17 mouse cellular contexts compared by ENCODE assay signal in genomic region chr14:77248946-77249345, GRCm38 (mm10).
DNase-seq lines count a peak whose midpoint lies in the region; ATAC-seq and TF ChIP-seq lines count a peak whose summit lies in the region.
"Had no signal": no experiment of that assay in that cellular context is flagged by ENCODE, and none has a peak within 500 bp of the region (broad histone marks: within the 10 kb centered on the region; RNA-seq: fewer than 3 reads in every experiment).

No protein-coding gene starts in this region.

- peaks cover 14% of the 10 kb centered on the region for H3K4me1 ChIP-seq in embryonic facial prominence, embryonic 12.5 days
- H3K4me1 ChIP-seq in limb, embryonic 11.5 days (ENCODE audit: control insufficient read depth, insufficient read depth, low read length): no peaks in the 10 kb centered on the region; the same call in 1 of the 2 replicates

- TF ChIP-seq CTCF in brain, embryonic 14.5 days (IDR thresholded peaks at IDR 0.05; ENCODE audit: borderline replicate concordance, extremely low read depth, insufficient read depth, insufficient read length): no peak

- no peaks in the 10 kb centered on the region for H3K27me3 ChIP-seq in embryonic facial prominence, embryonic 12.5 days
- H3K27me3 ChIP-seq in limb, embryonic 11.5 days (ENCODE audit: control insufficient read depth, insufficient read depth, low read length): no peaks in the 10 kb centered on the region
- H3K27me3 ChIP-seq: neural tube, embryonic 13.5 days had no signal

- H3K4me2 ChIP-seq in embryonic facial prominence, embryonic 12.5 days (replicated peaks): no peak overlapping the region
- no peak overlapping the region for H3K4me2 ChIP-seq in limb, embryonic 11.5 days (ENCODE audit: low read depth, severe bottlenecking)
- H3K4me2 ChIP-seq: neural tube, embryonic 13.5 days had no signal

- 50% methylated on average over 7 of the region's 7 CpGs for WGBS in embryonic facial prominence, embryonic 12.5 days
- 62% methylated on average over 7 of the region's 7 CpGs for whole genome bisulfite sequencing in limb, embryonic 11.5 days

- no peak overlapping the region for H3K9ac ChIP-seq in embryonic facial prominence, embryonic 12.5 days
- H3K9ac ChIP-seq in limb, embryonic 11.5 days (ENCODE audit: low read length): no peak overlapping the region
- H3K9ac ChIP-seq: liver, embryonic 14.5 days; neural tube, embryonic 13.5 days had no signal

- H3K27ac ChIP-seq in embryonic facial prominence, embryonic 12.5 days: 0 out of 2 replicates have a peak overlapping the region, but pooled peaks have one; percentile 7
- H3K27ac ChIP-seq in limb, embryonic 11.5 days (replicated peaks; ENCODE audit: low read depth, low read length): peak overlapping the region; percentile 47; the same call in 1 of the 2 replicates
- H3K27ac ChIP-seq: heart, adult 2 months; liver, embryonic 14.5 days; neural tube, embryonic 13.5 days had no signal

- no peaks in the 10 kb centered on the region for H3K9me3 ChIP-seq in embryonic facial prominence, embryonic 12.5 days
- peaks cover 3% of the 10 kb centered on the region; the same call in 1 of the 2 replicates for H3K9me3 ChIP-seq in limb, embryonic 11.5 days (ENCODE audit: control insufficient read depth, low read length)
- H3K9me3 ChIP-seq: neural tube, embryonic 13.5 days had no signal

- intact Hi-C loops in heart, postnatal 10 days (cut with DNase I): no loop called here

- peak; percentile 52; the same call in 1 of the 2 replicates for ATAC-seq in embryonic facial prominence, embryonic 12.5 days (ENCODE audit: insufficient number of reproducible peaks, insufficient read depth, low FRiP score, low TSS enrichment)
- ATAC-seq in limb, embryonic 11.5 days (ENCODE audit: insufficient number of reproducible peaks, low FRiP score, low TSS enrichment, low read depth): 0 out of 2 replicates have a peak, but pooled peaks have one; percentile 17
- ATAC-seq: inflammation-experienced regulatory T-cells, adult 6 months had no signal

- H3K36me3 ChIP-seq in embryonic facial prominence, embryonic 12.5 days: no peaks in the 10 kb centered on the region
- H3K36me3 ChIP-seq in limb, embryonic 11.5 days (ENCODE audit: control insufficient read depth, insufficient read depth, low read length): no peaks in the 10 kb centered on the region
- H3K36me3 ChIP-seq: neural tube, embryonic 13.5 days had no signal

- no peak overlapping the region for H3K4me3 ChIP-seq in embryonic facial prominence, embryonic 12.5 days
- H3K4me3 ChIP-seq in limb, embryonic 11.5 days (ENCODE audit: low read depth, low read length): no peak overlapping the region
- H3K4me3 ChIP-seq: heart, adult 2 months; neural tube, embryonic 13.5 days had no signal

- DNase-seq in heart, adult 11 months: peak; percentile 4
- no peak for DNase-seq in heart, postnatal 10 days
- DNase-seq in brain, embryonic 14.5 days (ENCODE audit: low read depth): peak; percentile 5
- DNase-seq in limb, embryonic 11.5 days (ENCODE audit: low spot score): peak; percentile 40
- DNase-seq in lung, postnatal 4 days: no peak
- DNase-seq in ovary, postnatal 14 days (ENCODE audit: low spot score): no peak
- DNase-seq: B cell, adult 2 months; gastrocnemius, postnatal 10 days; heart, adult 2 months; kidney, adult 9 months; kidney, postnatal 36 days; midbrain, embryonic 14.5 days; spleen, adult 18-20 months had no signal

- TF ChIP-seq POLR2A in brain, embryonic 14.5 days (IDR thresholded peaks at IDR 0.05; ENCODE audit: borderline replicate concordance, extremely low read depth, insufficient read depth, insufficient read length, poor library complexity, severe bottlenecking): no peak

Comparison
In these comparisons a context has a peak if more than half of its experiments do, and no peak if none do; other contexts are left out.
1. DNase-seq: peak in heart, adult 11 months (single experiment), brain, embryonic 14.5 days (single experiment) and limb, embryonic 11.5 days (single experiment); none in heart, postnatal 10 days (0 of 2), lung, postnatal 4 days (0 of 2) and ovary, postnatal 14 days (single experiment).